Mouse (Mus musculus): ENCODE results near the gene Casp7. TPM values are rescaled to one million over a fixed set of nuclear protein-coding genes. Genes with fewer than 3 reads are reported as not detected.

Casp7 gene
- polyA plus RNA-seq, 1 experiment from 2014 or later, result 30.7 TPM

GRCm38 (mm10) chr19:56436380-56436779, 39.5 kb downstream of the Casp7 start:
- Histone ChIP-seq H3K4me1 (ENCODE audit: insufficient read depth) (no peaks in the 10 kb centered on the region), H3K4me3 (ENCODE audit: low read depth, low read length) (no peak overlapping the region), H3K27ac (ENCODE audit: low read depth) (no peak overlapping the region), H3K4me2 (no peak overlapping the region), H3K36me3 (ENCODE audit: insufficient read depth) (peaks cover 24% of the 10 kb centered on the region), H3K27me3 (ENCODE audit: insufficient read depth, low read length) (no peaks in the 10 kb centered on the region), H3K9me3 (ENCODE audit: low read depth, low read length) (no peaks in the 10 kb centered on the region), H3K9ac (no peak overlapping the region)
- DNase-seq (no peak), ATAC-seq (ENCODE audit: insufficient read depth) (no peak)
- 85% methylated on average over 13 of the region's 13 CpGs for WGBS
- no peak for TF ChIP-seq CTCF (IDR thresholded peaks at IDR 0.05; ENCODE audit: low read depth)

- peaks cover 24% of the 10 kb centered on the region for H3K36me3 ChIP-seq (ENCODE audit: insufficient read depth)
- H3K27ac ChIP-seq (ENCODE audit: low read depth), result no peak overlapping the region
- WGBS, result 61% methylated on average over 7 of the region's 7 CpGs
- H3K4me2 ChIP-seq, result no peak overlapping the region
- no peak for TF ChIP-seq CTCF (IDR thresholded peaks at IDR 0.05; ENCODE audit: low read depth)
- H3K27me3 ChIP-seq (ENCODE audit: insufficient read depth, low read length), result no peaks in the 10 kb centered on the region
- H3K4me3 ChIP-seq (ENCODE audit: low read depth, low read length), result no peak overlapping the region
- no peak for DNase-seq
- no peak for ATAC-seq (ENCODE audit: insufficient read depth)
- no peaks in the 10 kb centered on the region for H3K4me1 ChIP-seq (ENCODE audit: insufficient read depth)
- no peaks in the 10 kb centered on the region for H3K9me3 ChIP-seq (ENCODE audit: low read depth, low read length)
- no peak overlapping the region for H3K9ac ChIP-seq
These were observed 41.6 kb downstream of the Casp7 start for GRCm38 (mm10) chr19:56438357-56439071.

DNA sequence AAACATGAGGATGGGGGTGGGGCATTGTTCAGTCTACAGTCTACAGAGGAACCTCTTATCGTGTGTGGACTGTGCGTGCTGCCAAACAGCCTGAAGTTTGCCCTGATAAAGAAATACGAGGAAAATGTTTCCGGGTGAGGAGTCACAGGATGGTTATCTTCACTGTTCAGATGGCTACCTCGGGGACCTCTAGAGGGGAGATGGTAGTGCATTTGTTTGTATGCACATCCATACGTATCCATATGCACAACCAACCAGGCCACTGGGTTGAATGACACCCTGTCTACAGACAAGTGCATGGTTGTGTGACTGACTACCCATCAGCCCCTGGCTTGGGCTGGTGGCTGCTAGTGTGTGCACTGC, 42.1 kb downstream of the Casp7 start:
- ATAC-seq (ENCODE audit: insufficient read depth), result no peak
- Histone ChIP-seq H3K36me3 (ENCODE audit: insufficient read depth) (peaks cover 20% of the 10 kb centered on the region), H3K4me2 (no peak overlapping the region), H3K27me3 (ENCODE audit: insufficient read depth, low read length) (no peaks in the 10 kb centered on the region), H3K9me3 (ENCODE audit: low read depth, low read length) (no peaks in the 10 kb centered on the region), H3K4me3 (ENCODE audit: low read depth, low read length) (no peak overlapping the region), H3K9ac (no peak overlapping the region), H3K4me1 (ENCODE audit: insufficient read depth) (no peaks in the 10 kb centered on the region), H3K27ac (ENCODE audit: low read depth) (no peak overlapping the region)
- no peak for DNase-seq
- 51% methylated on average over 6 of the region's 6 CpGs for WGBS
- no peak for TF ChIP-seq CTCF (IDR thresholded peaks at IDR 0.05; ENCODE audit: low read depth)

DNA sequence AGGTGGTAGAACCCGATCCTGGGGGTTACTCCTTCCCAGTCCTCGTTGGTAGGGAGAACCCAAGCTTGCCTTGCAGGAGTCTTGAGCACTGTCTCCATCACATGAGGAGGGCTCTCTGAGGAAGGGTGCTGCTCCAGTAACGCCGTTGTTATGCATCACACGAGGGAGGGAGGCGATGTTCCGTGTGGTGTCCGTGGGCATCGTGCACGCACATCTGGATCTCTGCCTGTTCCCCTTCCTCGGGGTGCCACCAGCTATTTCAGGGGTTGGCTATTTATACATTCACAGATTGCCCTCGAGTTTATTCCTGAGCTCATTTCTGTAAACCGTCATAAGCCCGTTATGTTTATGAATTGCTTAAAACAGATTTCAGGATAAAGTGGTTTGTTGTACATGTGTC, 46.5 kb downstream of the Casp7 start:
- ATAC-seq (ENCODE audit: insufficient read depth), result no peak
- WGBS, result 69% methylated on average over 14 of the region's 14 CpGs

GRCm38 (mm10) chr19:56448784-56449183, 51.9 kb downstream of the Casp7 start:
- ATAC-seq (ENCODE audit: insufficient read depth), result no peak

More for the DNA sequence above, 46.5 kb downstream of the Casp7 start:
- Histone ChIP-seq H3K9ac (no peak overlapping the region), H3K4me3 (ENCODE audit: low read depth, low read length) (no peak overlapping the region), H3K4me2 (no peak overlapping the region), H3K9me3 (ENCODE audit: low read depth, low read length) (no peaks in the 10 kb centered on the region), H3K4me1 (ENCODE audit: insufficient read depth) (0 out of 2 replicates have a peak, but pooled peaks cover 4% of the 10 kb centered on the region), H3K27me3 (ENCODE audit: insufficient read depth, low read length) (no peaks in the 10 kb centered on the region), H3K27ac (ENCODE audit: low read depth) (no peak overlapping the region), H3K36me3 (ENCODE audit: insufficient read depth) (no peaks in the 10 kb centered on the region; the same call in 1 of the 2 replicates)
- no peak for DNase-seq
- TF ChIP-seq CTCF (IDR thresholded peaks at IDR 0.05; ENCODE audit: low read depth), result no peak

GRCm38 (mm10) chr19:56449537-56449936, 52.6 kb downstream of the Casp7 start:
- H3K9ac ChIP-seq, result no peak overlapping the region
- H3K36me3 ChIP-seq (ENCODE audit: insufficient read depth), result no peaks in the 10 kb centered on the region
- H3K4me2 ChIP-seq, result no peak overlapping the region
- 0 out of 2 replicates have a peak, but pooled peaks cover under 1% of the 10 kb centered on the region for H3K4me1 ChIP-seq (ENCODE audit: insufficient read depth)
- no peak overlapping the region for H3K27ac ChIP-seq (ENCODE audit: low read depth)
- no peaks in the 10 kb centered on the region for H3K27me3 ChIP-seq (ENCODE audit: insufficient read depth, low read length)
- WGBS, result 86% methylated on average over 8 of the region's 8 CpGs
- DNase-seq, result no peak
- TF ChIP-seq CTCF (IDR thresholded peaks at IDR 0.05; ENCODE audit: low read depth), result no peak
- ATAC-seq (ENCODE audit: insufficient read depth), result no peak
- H3K9me3 ChIP-seq (ENCODE audit: low read depth, low read length), result no peaks in the 10 kb centered on the region
- H3K4me3 ChIP-seq (ENCODE audit: low read depth, low read length), result no peak overlapping the region

More at GRCm38 (mm10) chr19:56448784-56449183, 51.9 kb downstream of the Casp7 start:
- H3K27me3 ChIP-seq (ENCODE audit: insufficient read depth, low read length), result no peaks in the 10 kb centered on the region
- WGBS, result 95% methylated on average over 4 of the region's 4 CpGs
- H3K9me3 ChIP-seq (ENCODE audit: low read depth, low read length), result no peaks in the 10 kb centered on the region
- no peak overlapping the region for H3K4me3 ChIP-seq (ENCODE audit: low read depth, low read length)
- H3K4me1 ChIP-seq (ENCODE audit: insufficient read depth), result 0 out of 2 replicates have a peak, but pooled peaks cover 4% of the 10 kb centered on the region
- H3K9ac ChIP-seq, result no peak overlapping the region
- H3K27ac ChIP-seq (ENCODE audit: low read depth), result no peak overlapping the region
- 0 out of 2 replicates have a peak, but pooled peaks have one; percentile 10 for TF ChIP-seq CTCF (IDR thresholded peaks at IDR 0.05; ENCODE audit: low read depth)
- H3K36me3 ChIP-seq (ENCODE audit: insufficient read depth), result no peaks in the 10 kb centered on the region
- DNase-seq, result no peak
- H3K4me2 ChIP-seq, result no peak overlapping the region

DNA sequence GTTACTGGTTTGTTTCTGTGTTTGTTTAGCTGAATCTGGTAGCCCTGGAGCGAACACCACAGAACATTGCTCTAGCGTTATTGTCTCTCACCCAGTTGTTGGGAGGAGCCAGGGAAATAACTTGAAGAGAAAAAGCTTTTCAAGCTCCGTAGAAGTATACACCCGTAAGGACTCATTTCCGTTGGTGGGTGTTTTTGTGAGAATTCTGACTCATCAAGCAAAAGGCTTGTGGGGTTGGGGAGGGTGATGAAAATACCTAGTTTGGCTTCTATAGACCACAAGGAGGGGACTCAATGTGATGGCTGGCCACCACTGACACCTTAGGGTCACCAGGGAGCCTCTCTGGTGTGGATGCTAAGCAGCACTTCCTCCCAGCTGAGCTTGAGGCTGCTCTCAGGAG, 54.0 kb downstream of the Casp7 start:
- no peaks in the 10 kb centered on the region for H3K4me1 ChIP-seq (ENCODE audit: insufficient read depth)
- no peak overlapping the region for H3K4me2 ChIP-seq
- no peaks in the 10 kb centered on the region for H3K36me3 ChIP-seq (ENCODE audit: insufficient read depth)
- ATAC-seq (ENCODE audit: insufficient read depth), result no peak
- no peak for TF ChIP-seq CTCF (IDR thresholded peaks at IDR 0.05; ENCODE audit: low read depth)
- no peak overlapping the region for H3K4me3 ChIP-seq (ENCODE audit: low read depth, low read length)
- DNase-seq, result no peak
- no peak overlapping the region for H3K9ac ChIP-seq
- no peaks in the 10 kb centered on the region for H3K27me3 ChIP-seq (ENCODE audit: insufficient read depth, low read length)
- H3K9me3 ChIP-seq (ENCODE audit: low read depth, low read length), result no peaks in the 10 kb centered on the region
- WGBS, result 68% methylated on average over 5 of the region's 5 CpGs
- H3K27ac ChIP-seq (ENCODE audit: low read depth), result no peak overlapping the region

All from lung, embryonic 14.5 days (tissue).